Mouse (Mus musculus) regulatory T cell (primary cell): ENCODE measurements around the gene Jam2.

Source experiments
- in situ Hi-C: fragments of 300-600 bp; cut with MboI, MseI; formaldehyde crosslinking; loops from one replicate; pipeline ENCODE4 v1.15.1; 2025; ENCODE audit warnings: high pct_unique_total_duplicates

Jam2 gene

DNA sequence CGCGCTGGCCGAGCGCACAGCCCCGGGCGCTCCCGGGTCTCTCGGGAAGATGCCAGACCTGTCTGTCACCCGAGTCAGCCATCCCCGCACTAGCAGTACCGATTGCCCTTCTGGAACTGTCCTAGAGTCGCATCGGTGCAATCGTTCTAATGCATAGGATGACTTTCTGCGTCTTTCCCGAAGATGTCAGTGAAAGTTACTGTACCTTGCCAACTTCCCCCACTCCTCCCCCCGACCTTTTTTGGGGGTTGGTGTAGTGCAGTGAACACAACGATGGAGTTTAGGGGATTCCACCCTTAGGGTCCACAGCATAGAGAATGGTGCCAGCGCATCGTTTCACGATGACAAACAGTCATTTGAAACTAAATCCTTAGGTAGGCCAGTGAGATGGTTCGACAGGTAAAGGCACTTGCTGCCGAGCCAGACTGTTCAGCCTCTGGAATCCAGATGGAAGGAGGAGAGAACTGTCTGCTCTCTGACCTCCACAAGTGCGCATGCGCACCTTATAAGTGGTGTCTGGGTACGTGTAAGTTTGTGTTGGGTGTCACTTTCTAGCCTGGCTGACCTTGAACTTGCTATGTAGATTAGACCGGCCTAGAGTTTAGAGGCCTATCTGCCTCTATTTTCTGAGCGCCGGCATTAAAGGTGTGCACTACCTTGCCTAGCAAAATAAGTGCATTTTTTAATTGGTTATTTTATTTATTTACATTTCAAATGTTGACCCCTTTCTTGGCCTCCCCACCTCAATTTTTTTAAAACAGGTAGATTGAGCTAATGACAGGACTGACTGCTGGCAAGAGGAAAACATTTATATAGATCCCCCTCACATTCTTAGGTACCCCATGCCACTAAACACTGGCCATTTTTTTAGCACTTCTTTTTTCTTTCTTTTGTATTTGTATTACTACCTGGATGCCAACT is 62.2 kb downstream of the Jam2 start:
- in situ Hi-C loops = loop anchor here (5.0 kb wide), 1 partner anchor 309 kb away; no protein-coding TSS in a partner anchor

DNA sequence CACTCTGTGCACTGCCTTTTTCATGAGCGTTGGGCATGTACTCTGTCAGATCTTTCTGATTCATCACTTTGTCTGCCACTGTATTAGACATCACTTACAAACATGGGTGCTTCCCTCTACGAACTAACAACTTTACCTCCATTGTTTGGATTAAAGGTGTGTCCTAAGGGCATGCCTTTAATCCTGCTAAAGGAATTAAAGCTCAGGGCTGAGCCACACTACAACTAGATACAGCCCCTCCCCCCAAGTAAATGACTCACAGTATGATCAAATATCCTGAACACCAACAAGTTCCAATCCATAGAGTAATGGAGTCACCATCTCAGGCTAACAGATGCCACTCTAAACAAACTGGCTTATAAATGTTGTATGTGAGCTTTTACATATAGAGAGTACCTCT is 64.7 kb downstream of the Jam2 start:
- in situ Hi-C loops = loop anchor here (5.0 kb wide), 1 partner anchor 311 kb away; no protein-coding TSS in a partner anchor

DNA sequence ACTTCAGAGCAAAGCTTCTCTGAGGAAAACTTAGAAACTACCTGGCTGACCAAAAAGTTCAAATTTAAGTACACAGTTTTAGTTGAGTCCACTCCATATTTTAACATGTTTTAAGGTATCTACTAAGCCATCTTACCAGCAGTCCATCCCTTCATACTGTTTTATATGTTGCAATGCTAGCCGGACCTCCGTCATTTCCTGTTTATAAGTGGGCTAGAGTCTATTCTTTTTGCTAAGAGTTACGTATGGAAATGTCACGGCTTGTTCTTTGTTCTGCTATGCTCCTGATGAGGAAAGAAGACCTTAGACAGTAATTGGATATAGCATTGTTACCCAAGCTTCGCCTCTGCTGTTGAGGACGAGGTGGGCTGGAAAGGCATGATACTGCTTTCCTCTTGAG is 79.6 kb downstream of the Jam2 start:
- in situ Hi-C loops = no loop called here

DNA sequence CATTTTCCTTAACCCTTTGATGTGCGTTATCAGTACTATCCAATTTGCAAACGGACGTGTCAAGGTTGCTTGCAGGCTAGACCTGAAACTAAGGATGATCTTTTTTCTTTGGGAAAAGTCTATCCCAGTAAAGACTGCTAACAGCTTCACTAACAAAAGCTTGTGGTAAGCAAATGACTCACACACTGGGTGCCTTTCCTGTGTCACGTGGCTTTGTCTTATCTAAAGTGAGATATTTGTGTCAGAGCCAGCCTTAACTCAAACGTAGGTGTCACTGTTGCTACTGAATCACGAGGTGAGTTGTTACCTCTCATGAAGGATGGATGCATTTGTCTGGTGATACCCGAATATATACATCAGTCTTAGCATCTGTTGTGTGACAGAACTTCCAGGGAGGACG is 90.7 kb downstream of the Jam2 start:
- in situ Hi-C loops = no loop called here

DNA sequence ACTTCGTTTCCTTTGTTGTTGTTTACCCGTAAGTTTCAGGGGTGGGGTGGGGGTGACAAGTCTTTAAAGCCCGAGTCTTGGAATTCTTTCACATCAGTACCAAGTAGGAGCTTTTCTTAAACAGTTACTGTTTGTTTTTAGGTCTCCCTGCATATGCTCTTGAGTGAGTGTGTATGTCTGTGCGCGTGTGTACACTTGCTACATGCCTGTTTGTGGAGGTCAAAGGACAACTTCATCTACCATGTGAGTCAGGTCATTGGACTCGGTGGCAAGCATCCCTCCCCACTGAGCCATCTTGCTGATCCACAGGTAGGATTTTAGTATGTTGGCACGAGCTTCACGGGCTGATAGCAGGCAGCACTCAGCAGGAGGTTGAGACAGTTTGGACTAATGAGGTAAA is 99.9 kb downstream of the Jam2 start:
- in situ Hi-C loops = no loop called here

DNA sequence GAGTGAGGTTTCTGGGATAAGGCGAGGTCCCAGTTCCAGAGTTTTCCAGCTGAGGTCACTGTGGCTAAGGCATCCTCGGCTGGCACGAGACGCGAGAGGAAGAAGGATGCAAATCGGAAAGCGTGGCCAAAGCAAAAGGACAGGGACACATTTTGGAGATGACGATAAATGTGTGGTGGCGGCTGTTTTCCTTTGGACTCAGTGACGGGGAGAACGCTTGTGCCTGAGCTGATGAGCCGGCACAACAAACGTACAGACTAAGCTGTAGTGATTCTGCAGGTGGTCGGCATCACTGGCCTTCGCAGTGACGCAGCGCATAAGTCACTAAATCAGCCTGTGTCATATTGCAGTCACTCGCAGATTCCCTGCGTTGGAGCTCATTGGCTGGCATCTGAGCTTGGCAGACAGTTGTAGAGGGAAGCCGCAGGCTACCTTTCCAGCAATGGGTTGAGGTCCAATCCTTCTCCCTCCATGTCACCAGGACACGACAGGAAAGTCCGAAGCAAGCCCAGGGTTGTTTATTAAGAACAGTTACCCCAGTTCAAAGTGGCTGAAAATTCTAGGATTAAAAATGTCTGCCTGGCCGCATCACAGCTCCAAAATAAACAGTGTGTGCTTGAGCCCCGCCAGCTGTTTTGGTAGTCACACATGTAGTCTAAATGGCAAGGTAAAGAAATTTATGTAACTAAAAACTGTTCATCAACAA is 101.2 kb downstream of the Jam2 start:
- in situ Hi-C loops = loop anchor here (5.0 kb wide), 1 partner anchor 348 kb away; no protein-coding TSS in a partner anchor
